ENCODE assay signal across 11 mouse cellular contexts in genomic region chr7:46716897-46717296, GRCm38 (mm10). TPM values are rescaled to one million over a fixed set of nuclear protein-coding genes. Genes with fewer than 3 reads are reported as not detected.
A peak's percentile ranks its signal among the peaks of the same experiment; 100 is the strongest.
DNase-seq lines count a peak whose midpoint lies in the region; ATAC-seq and TF ChIP-seq lines count a peak whose summit lies in the region.
"Had no signal": no experiment of that assay in that cellular context is flagged by ENCODE, and none has a peak within 500 bp of the region (broad histone marks: within the 10 kb centered on the region; RNA-seq: fewer than 3 reads in every experiment).

No protein-coding gene starts in this region.

- no peak for TF ChIP-seq EP300 in MEL (IDR thresholded peaks at IDR 0.05; ENCODE audit: low read depth in 1 of 2, low read length in 2 of 2)

- intact Hi-C loops in gastrocnemius, adult 2 months (cut with DNase I): no loop called here

- no peaks in the 10 kb centered on the region for H3K79me2 ChIP-seq in MEL (ENCODE audit: control insufficient read depth, insufficient read depth, low read length, poor library complexity)

- peak; percentile 32 for DNase-seq in gastrocnemius, adult 2 months
- DNase-seq in gastrocnemius, postnatal 4 days (ENCODE audit: low spot score in 2 of 2): no peak
- DNase-seq in MEL (ENCODE audit: low read depth, low spot score): peak; percentile 53
- peak; percentile 66 to 71 for DNase-seq in lung, adult 18-20 months
- DNase-seq in hindbrain, embryonic 11.5 days (ENCODE audit: low spot score): no peak
- DNase-seq in urinary bladder, postnatal 4 days (ENCODE audit: low spot score in 2 of 2): no peak
- no peak for DNase-seq in midbrain, embryonic 14.5 days

- TF ChIP-seq POLR2A in MEL (IDR thresholded peaks at IDR 0.05; ENCODE audit: control insufficient read depth in 1 of 2, insufficient read depth in 1 of 2, low read depth in 1 of 2, low read length in 2 of 2, poor library complexity in 1 of 2): no peak

- no peak for TF ChIP-seq RAD21 in MEL (IDR thresholded peaks at IDR 0.05; ENCODE audit: low read depth, low read length)

- peaks cover 10 to 22% of the 10 kb centered on the region in 2 experiments; a peak in 3 of 4 replicates for H3K4me1 ChIP-seq in MEL (ENCODE audit: control insufficient read depth in 1 of 2, insufficient read depth in 2 of 2, low read length in 2 of 2)
- H3K4me1 ChIP-seq in brown adipose tissue, adult 24 weeks (ENCODE audit: control insufficient read depth, insufficient read depth, insufficient read length, low read length): peaks cover 2% of the 10 kb centered on the region; the same call in 1 of the 2 replicates
- no peaks in the 10 kb centered on the region for H3K4me1 ChIP-seq in hindbrain, embryonic 11.5 days (replicated peaks; ENCODE audit: control insufficient read depth, insufficient read depth, low read length)
- H3K4me1 ChIP-seq in midbrain, embryonic 14.5 days (ENCODE audit: control insufficient read depth, insufficient read depth, low read length): no peaks in the 10 kb centered on the region
- H3K4me1 ChIP-seq: forebrain, embryonic 13.5 days had no signal

- H3K4me2 ChIP-seq in hindbrain, embryonic 11.5 days (replicated peaks; ENCODE audit: low read depth, low read length): no peak overlapping the region
- H3K4me2 ChIP-seq in midbrain, embryonic 14.5 days (ENCODE audit: low read length): no peak overlapping the region
- H3K4me2 ChIP-seq: forebrain, embryonic 13.5 days had no signal

- no peaks in the 10 kb centered on the region for H3K9me3 ChIP-seq in MEL (replicated peaks; ENCODE audit: insufficient read depth, low read length)
- H3K9me3 ChIP-seq in hindbrain, embryonic 11.5 days (ENCODE audit: control insufficient read depth, low read length): no peaks in the 10 kb centered on the region
- no peaks in the 10 kb centered on the region for H3K9me3 ChIP-seq in midbrain, embryonic 14.5 days (ENCODE audit: control insufficient read depth, low read length)
- H3K9me3 ChIP-seq: forebrain, embryonic 13.5 days had no signal

- peaks cover 0 to 4% of the 10 kb centered on the region in 2 experiments; a peak in 2 of 4 replicates for H3K36me3 ChIP-seq in MEL (ENCODE audit: control insufficient read depth in 1 of 2, insufficient read depth in 2 of 2, low read length in 2 of 2)
- H3K36me3 ChIP-seq in hindbrain, embryonic 11.5 days (ENCODE audit: control insufficient read depth, insufficient read depth, low read length): no peaks in the 10 kb centered on the region
- no peaks in the 10 kb centered on the region for H3K36me3 ChIP-seq in midbrain, embryonic 14.5 days (ENCODE audit: control insufficient read depth, insufficient read depth, low read length)

- TF ChIP-seq CTCF in gastrocnemius, adult 2 months (IDR thresholded peaks at IDR 0.05): no peak
- TF ChIP-seq CTCF in MEL (IDR thresholded peaks at IDR 0.05 in 2 of 3, conservative IDR thresholded peaks at IDR 0.05 in 1 of 3; ENCODE audit: control insufficient read depth in 1 of 3, insufficient read depth in 1 of 3, low read depth in 2 of 3, low read length in 3 of 3, poor library complexity in 1 of 3, severe bottlenecking in 1 of 3): no peak

- 68% methylated on average over 5 of the region's 5 CpGs for WGBS in hindbrain, embryonic 11.5 days
- 73% methylated on average over 5 of the region's 5 CpGs for WGBS in midbrain, embryonic 14.5 days

- no peak for ATAC-seq in hindbrain, embryonic 11.5 days (ENCODE audit: low FRiP score)
- ATAC-seq in midbrain, embryonic 14.5 days (ENCODE audit: low FRiP score, low TSS enrichment): no peak
- ATAC-seq: forebrain, embryonic 13.5 days had no signal

- H3K27ac ChIP-seq in gastrocnemius, adult 2 months: peak overlapping the region; percentile 20; the same call in 1 of the 2 replicates
- 0 out of 2 replicates have a peak overlapping the region, but pooled peaks have one; percentile 3 for H3K27ac ChIP-seq in MEL (ENCODE audit: control insufficient read depth, low read depth, low read length)
- H3K27ac ChIP-seq in brown adipose tissue, adult 24 weeks (replicated peaks; ENCODE audit: low read depth, low read length): peak overlapping the region; percentile 26; the same call in 1 of the 2 replicates
- H3K27ac ChIP-seq in hindbrain, embryonic 11.5 days (ENCODE audit: low read depth, low read length): no peak overlapping the region
- no peak overlapping the region for H3K27ac ChIP-seq in midbrain, embryonic 14.5 days (replicated peaks; ENCODE audit: low read depth, low read length)
- H3K27ac ChIP-seq: forebrain, embryonic 13.5 days had no signal

- peak overlapping the region; percentile 30 for H3K9ac ChIP-seq in MEL (ENCODE audit: control insufficient read depth, low read depth, low read length, poor library complexity, severe bottlenecking)
- no peak overlapping the region for H3K9ac ChIP-seq in hindbrain, embryonic 11.5 days (ENCODE audit: low read depth, low read length)
- no peak overlapping the region for H3K9ac ChIP-seq in midbrain, embryonic 14.5 days (replicated peaks; ENCODE audit: low read length)
- H3K9ac ChIP-seq: forebrain, embryonic 13.5 days had no signal

- H3K27me3 ChIP-seq in MEL (ENCODE audit: control insufficient read depth in 1 of 2, insufficient read depth in 2 of 2, low read length in 2 of 2): no peaks in the 10 kb centered on the region
- H3K27me3 ChIP-seq in hindbrain, embryonic 11.5 days (ENCODE audit: control insufficient read depth, insufficient read depth, low read length): no peaks in the 10 kb centered on the region
- no peaks in the 10 kb centered on the region for H3K27me3 ChIP-seq in midbrain, embryonic 14.5 days (ENCODE audit: control insufficient read depth, insufficient read depth, low read length)

- H3K4me3 ChIP-seq in gastrocnemius, adult 2 months: no peak overlapping the region
- peak overlapping the region; percentile 19 to 48; a peak in 3 of 4 replicates for H3K4me3 ChIP-seq in MEL (ENCODE audit: control insufficient read depth in 1 of 2, insufficient read depth in 1 of 2, low read depth in 2 of 2, low read length in 2 of 2)
- no peak overlapping the region for H3K4me3 ChIP-seq in brown adipose tissue, adult 24 weeks (ENCODE audit: insufficient read depth, low read depth, low read length)
- H3K4me3 ChIP-seq in hindbrain, embryonic 11.5 days (ENCODE audit: low read depth, low read length): no peak overlapping the region
- H3K4me3 ChIP-seq in midbrain, embryonic 14.5 days (replicated peaks; ENCODE audit: low read depth, low read length): no peak overlapping the region
- H3K4me3 ChIP-seq: forebrain, embryonic 13.5 days; myocyte had no signal

TF ChIP-seq in MEL, 35 proteins besides CTCF, POLR2A, EP300 and RAD21 (continues in another document):
- no peak for TF ChIP-seq TAL1 (IDR thresholded peaks at IDR 0.05; ENCODE audit: low read length)
- TF ChIP-seq RCOR1 (IDR thresholded peaks at IDR 0.05; ENCODE audit: low read depth, low read length): no peak

RNA-seq across cellular contexts. Expression of gene Saa3, which starts 1.4 kb away (rescaled TPM):
- total RNA-seq in gastrocnemius, adult 2 months (2021): not detected
- under 1 TPM; 0.31 to 0.59 TPM for total RNA-seq in gastrocnemius, postnatal 4 days (2021)
- total RNA-seq in MEL (2012; rRNA removed): 1.3 and 1.6 TPM in 2 replicates
- 1 to 10 TPM in 1 of 2 experiments, not detected in 1; 1.7 TPM for polyA plus RNA-seq in MEL (2012; ENCODE audit: insufficient read depth in 1 of 2, insufficient read length in 2 of 2, low read depth in 1 of 2, low replicate concordance in 2 of 2, missing spikeins in 1 of 2)
- 3.2 TPM in 1 of 2 replicates, not detected in the other for polyA plus RNA-seq in brown adipose tissue, adult 24 weeks (2012; ENCODE audit: insufficient read depth, insufficient read length, missing spikeins)
- polyA plus RNA-seq in hindbrain, embryonic 11.5 days (2014; fragmentation: Nextera tagmentation; extraction: Ambion mirVana): 0.07 and 0.20 TPM in 2 replicates
- polyA plus RNA-seq in midbrain, embryonic 14.5 days (2014; fragmentation: Nextera tagmentation; extraction: Ambion mirVana): not detected in 2 replicates

RNA-seq across cellular contexts. Expression of gene Saal1, which starts 6.4 kb away (rescaled TPM):
- total RNA-seq in gastrocnemius, adult 2 months (2021): 1 to 10 TPM; 2.7 to 3.3 TPM
- total RNA-seq in gastrocnemius, postnatal 4 days (2021): 10 to 100 TPM; 10.3 to 10.9 TPM
- 13.6 and 15.4 TPM in 2 replicates for total RNA-seq in MEL (2012; rRNA removed)
- polyA plus RNA-seq in MEL (2012; ENCODE audit: insufficient read depth in 1 of 2, insufficient read length in 2 of 2, low read depth in 1 of 2, low replicate concordance in 2 of 2, missing spikeins in 1 of 2): 10 to 100 TPM in 1 of 2 experiments, not detected in 1; 26.0 TPM
- polyA plus RNA-seq in brown adipose tissue, adult 24 weeks (2012; ENCODE audit: insufficient read depth, insufficient read length, missing spikeins): 3.2 and 4.4 TPM in 2 replicates
- 41.4 and 44.9 TPM in 2 replicates for polyA plus RNA-seq in hindbrain, embryonic 11.5 days (2014; fragmentation: Nextera tagmentation; extraction: Ambion mirVana)
- polyA plus RNA-seq in midbrain, embryonic 14.5 days (2014; fragmentation: Nextera tagmentation; extraction: Ambion mirVana): 13.4 and 19.5 TPM in 2 replicates

RNA-seq across cellular contexts. Expression of gene Saa4, which starts 15.5 kb away (rescaled TPM):
- not detected for total RNA-seq in gastrocnemius, adult 2 months (2021)
- total RNA-seq in gastrocnemius, postnatal 4 days (2021): under 1 TPM in 1 of 2 experiments, not detected in 1; 0.16 TPM
- total RNA-seq in MEL (2012; rRNA removed): not detected in 2 replicates
- polyA plus RNA-seq in MEL (2012; ENCODE audit: insufficient read depth in 1 of 2, insufficient read length in 2 of 2, low read depth in 1 of 2, low replicate concordance in 2 of 2, missing spikeins in 1 of 2): not detected
- polyA plus RNA-seq in brown adipose tissue, adult 24 weeks (2012; ENCODE audit: insufficient read depth, insufficient read length, missing spikeins): 0.48 TPM in 1 of 2 replicates, not detected in the other
- not detected in 2 replicates for polyA plus RNA-seq in hindbrain, embryonic 11.5 days (2014; fragmentation: Nextera tagmentation; extraction: Ambion mirVana)
- not detected in 2 replicates for polyA plus RNA-seq in midbrain, embryonic 14.5 days (2014; fragmentation: Nextera tagmentation; extraction: Ambion mirVana)
- polyA plus RNA-seq: forebrain, embryonic 13.5 days; limb, embryonic 14.5 days; myocyte had no signal

RNA-seq across cellular contexts. Expression of gene Saa1, which starts 25.9 kb away (rescaled TPM):
- total RNA-seq in gastrocnemius, adult 2 months (2021): not detected
- not detected for total RNA-seq in gastrocnemius, postnatal 4 days (2021)
- not detected in 2 replicates for total RNA-seq in MEL (2012; rRNA removed)
- polyA plus RNA-seq in MEL (2012; ENCODE audit: insufficient read depth in 1 of 2, insufficient read length in 2 of 2, low read depth in 1 of 2, low replicate concordance in 2 of 2, missing spikeins in 1 of 2): not detected
- not detected in 2 replicates for polyA plus RNA-seq in brown adipose tissue, adult 24 weeks (2012; ENCODE audit: insufficient read depth, insufficient read length, missing spikeins)
- polyA plus RNA-seq in hindbrain, embryonic 11.5 days (2014; fragmentation: Nextera tagmentation; extraction: Ambion mirVana): not detected in 2 replicates
- not detected in 2 replicates for polyA plus RNA-seq in midbrain, embryonic 14.5 days (2014; fragmentation: Nextera tagmentation; extraction: Ambion mirVana)
- polyA plus RNA-seq: forebrain, embryonic 13.5 days; myocyte had no signal

RNA-seq across cellular contexts. Expression of gene Saa2, which starts 34.7 kb away (rescaled TPM):
- total RNA-seq in gastrocnemius, adult 2 months (2021): not detected
- not detected for total RNA-seq in gastrocnemius, postnatal 4 days (2021)
- not detected in 2 replicates for total RNA-seq in MEL (2012; rRNA removed)
- not detected for polyA plus RNA-seq in MEL (2012; ENCODE audit: insufficient read depth in 1 of 2, insufficient read length in 2 of 2, low read depth in 1 of 2, low replicate concordance in 2 of 2, missing spikeins in 1 of 2)
- polyA plus RNA-seq in brown adipose tissue, adult 24 weeks (2012; ENCODE audit: insufficient read depth, insufficient read length, missing spikeins): not detected in 2 replicates
- 0.31 and 0.43 TPM in 2 replicates for polyA plus RNA-seq in hindbrain, embryonic 11.5 days (2014; fragmentation: Nextera tagmentation; extraction: Ambion mirVana)
- polyA plus RNA-seq in midbrain, embryonic 14.5 days (2014; fragmentation: Nextera tagmentation; extraction: Ambion mirVana): not detected in 2 replicates
- polyA plus RNA-seq: forebrain, embryonic 13.5 days; myocyte had no signal

Comparison
In these comparisons a context has a peak if more than half of its experiments do, and no peak if none do; other contexts are left out.
1. DNase-seq: peak in gastrocnemius, adult 2 months (single experiment), MEL (single experiment) and lung, adult 18-20 months (2 of 2); none in gastrocnemius, postnatal 4 days (0 of 2), hindbrain, embryonic 11.5 days (single experiment), urinary bladder, postnatal 4 days (0 of 2) and midbrain, embryonic 14.5 days (single experiment).
2. H3K27ac ChIP-seq: peak in gastrocnemius, adult 2 months (single experiment), MEL (single experiment) and brown adipose tissue, adult 24 weeks (single experiment); none in hindbrain, embryonic 11.5 days (single experiment) and midbrain, embryonic 14.5 days (single experiment).
3. H3K4me3 ChIP-seq: peak in MEL (2 of 2); none in gastrocnemius, adult 2 months (single experiment), brown adipose tissue, adult 24 weeks (single experiment), hindbrain, embryonic 11.5 days (single experiment) and midbrain, embryonic 14.5 days (single experiment).